Mouse (Mus musculus): ENCODE results near the gene Rnf168. TPM values are rescaled to one million over a fixed set of nuclear protein-coding genes. Genes with fewer than 3 reads are reported as not detected.
"Not testable (repeated sequence)": the region's sequence is repeated elsewhere in the genome, so short reads cannot be mapped to it uniquely, and the experiment has no call there.

The Rnf168 gene
- polyA plus RNA-seq, 1 experiment from 2014 or later: 15.6 TPM

- 70% methylated on average over 6 of the region's 6 CpGs for WGBS (ENCODE audit: insufficient replicate concordance)
- no peaks in the 10 kb centered on the region for H3K27me3 ChIP-seq
- ATAC-seq (ENCODE audit: insufficient read depth): no peak
- no peak overlapping the region for H3K4me2 ChIP-seq
- no peak overlapping the region for H3K9ac ChIP-seq
- peaks cover 27% of the 10 kb centered on the region for H3K4me1 ChIP-seq (replicated peaks)
- H3K27ac ChIP-seq (replicated peaks): no peak overlapping the region
- peaks cover 4% of the 10 kb centered on the region for H3K36me3 ChIP-seq (replicated peaks)
- H3K4me3 ChIP-seq (replicated peaks): no peak overlapping the region
- peaks cover 1% of the 10 kb centered on the region; the same call in 1 of the 2 replicates for H3K9me3 ChIP-seq (replicated peaks)
Measured at GRCm38 (mm10) chr16:32275041-32275440, 2.2 kb upstream of the Rnf168 start.

GRCm38 (mm10) chr16:32275830-32276229, 1.4 kb upstream of the Rnf168 start:
- H3K27me3 ChIP-seq: no peaks in the 10 kb centered on the region
- no peak overlapping the region for H3K9ac ChIP-seq
- WGBS (ENCODE audit: insufficient replicate concordance): 43% methylated on average over 1 of the region's 1 CpGs
- peaks cover 11% of the 10 kb centered on the region for H3K36me3 ChIP-seq (replicated peaks)
- peaks cover 34% of the 10 kb centered on the region for H3K4me1 ChIP-seq (replicated peaks)
- no peak overlapping the region for H3K4me2 ChIP-seq
- peaks cover 4% of the 10 kb centered on the region; the same call in 1 of the 2 replicates for H3K9me3 ChIP-seq (replicated peaks)
- no peak overlapping the region for H3K4me3 ChIP-seq (replicated peaks)
- H3K27ac ChIP-seq (replicated peaks): 0 out of 2 replicates have a peak overlapping the region, but pooled peaks have one; percentile 24
- no peak for ATAC-seq (ENCODE audit: insufficient read depth)

GRCm38 (mm10) chr16:32278396-32278795, 1.1 kb downstream of the Rnf168 start:
- 19% methylated on average over 7 of the region's 7 CpGs for WGBS (ENCODE audit: insufficient replicate concordance)
- Histone ChIP-seq H3K36me3 (replicated peaks) (peaks cover 26% of the 10 kb centered on the region), H3K27me3 (no peaks in the 10 kb centered on the region), H3K4me1 (replicated peaks) (peaks cover 45% of the 10 kb centered on the region), H3K4me2 (peak overlapping the region; percentile 68), H3K4me3 (replicated peaks) (peak overlapping the region; percentile 97), H3K9me3 (replicated peaks) (peaks cover 4% of the 10 kb centered on the region; the same call in 1 of the 2 replicates), H3K9ac (peak overlapping the region; percentile 94), H3K27ac (replicated peaks) (peak overlapping the region; percentile 96)
- no peak for ATAC-seq (ENCODE audit: insufficient read depth)

- Histone ChIP-seq H3K9ac (no peak overlapping the region; the same call in 1 of the 2 replicates), H3K36me3 (replicated peaks) (peaks cover 44% of the 10 kb centered on the region), H3K27ac (replicated peaks) (no peak overlapping the region), H3K4me1 (replicated peaks) (peaks cover 49% of the 10 kb centered on the region), H3K27me3 (no peaks in the 10 kb centered on the region), H3K4me2 (peak overlapping the region; percentile 68), H3K4me3 (replicated peaks) (peak overlapping the region; percentile 14), H3K9me3 (replicated peaks) (peaks cover 4% of the 10 kb centered on the region; the same call in 1 of the 2 replicates)
- ATAC-seq (ENCODE audit: insufficient read depth): no peak
- WGBS (ENCODE audit: insufficient replicate concordance): 95% methylated on average over 8 of the region's 8 CpGs
Measured at GRCm38 (mm10) chr16:32280211-32280610, 3.0 kb downstream of the Rnf168 start.

GRCm38 (mm10) chr16:32282608-32283007, 5.3 kb downstream of the Rnf168 start:
- no peak overlapping the region for H3K9ac ChIP-seq
- H3K4me1 ChIP-seq (replicated peaks): peaks cover 38% of the 10 kb centered on the region
- no peaks in the 10 kb centered on the region for H3K27me3 ChIP-seq
- H3K36me3 ChIP-seq (replicated peaks): peaks cover 67% of the 10 kb centered on the region
- H3K9me3 ChIP-seq (replicated peaks): peaks cover 4% of the 10 kb centered on the region; the same call in 1 of the 2 replicates
- no peak overlapping the region for H3K4me3 ChIP-seq (replicated peaks)
- ATAC-seq (ENCODE audit: insufficient read depth): no peak
- no peak overlapping the region for H3K27ac ChIP-seq (replicated peaks)
- H3K4me2 ChIP-seq: no peak overlapping the region

- no peak overlapping the region for H3K4me3 ChIP-seq (replicated peaks)
- no peak for ATAC-seq (ENCODE audit: insufficient read depth)
- no peaks in the 10 kb centered on the region for H3K4me1 ChIP-seq (replicated peaks)
- no peaks in the 10 kb centered on the region for H3K27me3 ChIP-seq
- no peak overlapping the region for H3K4me2 ChIP-seq
- H3K36me3 ChIP-seq (replicated peaks): peaks cover 62% of the 10 kb centered on the region
- H3K9ac ChIP-seq: no peak overlapping the region
- no peaks in the 10 kb centered on the region for H3K9me3 ChIP-seq (replicated peaks)
- no peak overlapping the region for H3K27ac ChIP-seq (replicated peaks)
- 83% methylated on average over 4 of the region's 4 CpGs for WGBS (ENCODE audit: insufficient replicate concordance)
Measured at GRCm38 (mm10) chr16:32291821-32292220, 14.6 kb downstream of the Rnf168 start.

GRCm38 (mm10) chr16:32299617-32300016, 22.4 kb downstream of the Rnf168 start:
- not testable (repeated sequence) for H3K9me3 ChIP-seq (replicated peaks); H3K27ac ChIP-seq (replicated peaks); H3K4me2 ChIP-seq; ATAC-seq (ENCODE audit: insufficient read depth); H3K4me1 ChIP-seq (replicated peaks); H3K27me3 ChIP-seq; H3K9ac ChIP-seq; H3K4me3 ChIP-seq (replicated peaks)
- WGBS (ENCODE audit: insufficient replicate concordance): 88% methylated on average over 4 of the region's 4 CpGs
- H3K36me3 ChIP-seq (replicated peaks): peaks cover 65% of the 10 kb centered on the region

GRCm38 (mm10) chr16:32303046-32303445, 25.8 kb downstream of the Rnf168 start:
- H3K27ac ChIP-seq (replicated peaks): no peak overlapping the region
- peaks cover 39% of the 10 kb centered on the region for H3K36me3 ChIP-seq (replicated peaks)
- no peaks in the 10 kb centered on the region for H3K27me3 ChIP-seq
- H3K9ac ChIP-seq: no peak overlapping the region
- no peaks in the 10 kb centered on the region for H3K9me3 ChIP-seq (replicated peaks)
- H3K4me1 ChIP-seq (replicated peaks): 0 out of 2 replicates have a peak, but pooled peaks cover 5% of the 10 kb centered on the region
- no peak for ATAC-seq (ENCODE audit: insufficient read depth)
- no peak overlapping the region for H3K4me3 ChIP-seq (replicated peaks)
- WGBS (ENCODE audit: insufficient replicate concordance): 80% methylated on average over 1 of the region's 1 CpGs
- no peak overlapping the region for H3K4me2 ChIP-seq

GRCm38 (mm10) chr16:32303886-32304285, 26.6 kb downstream of the Rnf168 start:
- ATAC-seq (ENCODE audit: insufficient read depth): no peak
- 85% methylated on average over 7 of the region's 7 CpGs for WGBS (ENCODE audit: insufficient replicate concordance)
- no peaks in the 10 kb centered on the region for H3K9me3 ChIP-seq (replicated peaks)
- H3K27ac ChIP-seq (replicated peaks): no peak overlapping the region
- H3K4me3 ChIP-seq (replicated peaks): no peak overlapping the region
- H3K27me3 ChIP-seq: no peaks in the 10 kb centered on the region
- no peak overlapping the region for H3K4me2 ChIP-seq
- H3K36me3 ChIP-seq (replicated peaks): peaks cover 31% of the 10 kb centered on the region
- H3K9ac ChIP-seq: no peak overlapping the region
- H3K4me1 ChIP-seq (replicated peaks): 0 out of 2 replicates have a peak, but pooled peaks cover 5% of the 10 kb centered on the region

GRCm38 (mm10) chr16:32311970-32312369, 34.7 kb downstream of the Rnf168 start:
- Histone ChIP-seq H3K4me2 (no peak overlapping the region), H3K27me3 (no peaks in the 10 kb centered on the region), H3K36me3 (replicated peaks) (no peaks in the 10 kb centered on the region), H3K4me1 (replicated peaks) (no peaks in the 10 kb centered on the region), H3K9ac (no peak overlapping the region), H3K4me3 (replicated peaks) (no peak overlapping the region), H3K9me3 (replicated peaks) (no peaks in the 10 kb centered on the region), H3K27ac (replicated peaks) (no peak overlapping the region)
- ATAC-seq (ENCODE audit: insufficient read depth): no peak
- WGBS (ENCODE audit: insufficient replicate concordance): 67% methylated on average over 4 of the region's 4 CpGs

- no peak for ATAC-seq (ENCODE audit: insufficient read depth)
- Histone ChIP-seq H3K4me3 (replicated peaks) (no peak overlapping the region), H3K9ac (no peak overlapping the region), H3K4me1 (replicated peaks) (no peaks in the 10 kb centered on the region), H3K9me3 (replicated peaks) (no peaks in the 10 kb centered on the region), H3K4me2 (no peak overlapping the region), H3K27ac (replicated peaks) (no peak overlapping the region), H3K27me3 (no peaks in the 10 kb centered on the region), H3K36me3 (replicated peaks) (no peaks in the 10 kb centered on the region)
- WGBS (ENCODE audit: insufficient replicate concordance): 52% methylated on average over 5 of the region's 5 CpGs
Measured at GRCm38 (mm10) chr16:32312386-32312785, 35.1 kb downstream of the Rnf168 start.

- no peaks in the 10 kb centered on the region for H3K36me3 ChIP-seq (replicated peaks)
- H3K4me2 ChIP-seq: no peak overlapping the region
- no peaks in the 10 kb centered on the region for H3K27me3 ChIP-seq
- no peaks in the 10 kb centered on the region for H3K9me3 ChIP-seq (replicated peaks)
- no peak overlapping the region for H3K4me3 ChIP-seq (replicated peaks)
- no peaks in the 10 kb centered on the region for H3K4me1 ChIP-seq (replicated peaks)
- ATAC-seq (ENCODE audit: insufficient read depth): no peak
- no peak overlapping the region for H3K27ac ChIP-seq (replicated peaks)
- H3K9ac ChIP-seq: no peak overlapping the region
- 63% methylated on average over 4 of the region's 4 CpGs for WGBS (ENCODE audit: insufficient replicate concordance)
Measured at GRCm38 (mm10) chr16:32312859-32313258, 35.6 kb downstream of the Rnf168 start.
